Mouse (Mus musculus): ENCODE results near the gene Tctex1d4. TPM values are rescaled to one million over a fixed set of nuclear protein-coding genes. Genes with fewer than 3 reads are reported as not detected.

Tctex1d4 gene
- polyA plus RNA-seq, 1 experiment from 2014 or later, result not detected

GRCm38 (mm10) chr4:117132794-117133143 lies 6.2 kb downstream of the Tctex1d4 start:
- Histone ChIP-seq H3K36me3 (ENCODE audit: control insufficient read depth, insufficient read depth, low read length) (peaks cover 3% of the 10 kb centered on the region; the same call in 1 of the 2 replicates), H3K27ac (ENCODE audit: low read depth, low read length) (no peak overlapping the region), H3K9ac (ENCODE audit: low read depth, low read length) (peak overlapping the region; percentile 74; the same call in 1 of the 2 replicates), H3K9me3 (ENCODE audit: control insufficient read depth, low read length) (no peaks in the 10 kb centered on the region), H3K4me2 (replicated peaks; ENCODE audit: low read depth, low read length) (peak overlapping the region; percentile 92), H3K27me3 (ENCODE audit: control insufficient read depth, insufficient read depth, low read length) (peaks cover 14% of the 10 kb centered on the region), H3K4me1 (ENCODE audit: control insufficient read depth, insufficient read depth, low read length) (peaks cover 9% of the 10 kb centered on the region; the same call in 1 of the 2 replicates), H3K4me3 (ENCODE audit: low read length) (peak overlapping the region; percentile 71)
- 20% methylated on average over 11 of the region's 11 CpGs for WGBS
- ATAC-seq (ENCODE audit: low FRiP score, low TSS enrichment), result no peak

GRCm38 (mm10) chr4:117133366-117133796 lies 6.8 kb downstream of the Tctex1d4 start:
- under 1% methylated on average over 42 of the region's 42 CpGs for WGBS

GRCm38 (mm10) chr4:117133817-117134600 lies 7.4 kb downstream of the Tctex1d4 start, which contains the start of gene Plk3:
Gene Plk3, minus strand, starts transcription at chr4:117133963.
- peaks cover 3% of the 10 kb centered on the region; the same call in 1 of the 2 replicates for H3K36me3 ChIP-seq (ENCODE audit: control insufficient read depth, insufficient read depth, low read length)
- ATAC-seq (ENCODE audit: low FRiP score, low TSS enrichment), result peak; percentile 90
- peak within 1 kb of the TSS; percentile 71 for H3K4me3 ChIP-seq (ENCODE audit: low read length)
- H3K9ac ChIP-seq (ENCODE audit: low read depth, low read length), result peak within 1 kb of the TSS; percentile 74
- H3K4me1 ChIP-seq (ENCODE audit: control insufficient read depth, insufficient read depth, low read length), result peaks cover 9% of the 10 kb centered on the region; the same call in 1 of the 2 replicates
- H3K4me2 ChIP-seq (replicated peaks; ENCODE audit: low read depth, low read length), result peak within 1 kb of the TSS; percentile 92
- H3K9me3 ChIP-seq (ENCODE audit: control insufficient read depth, low read length), result no peaks in the 10 kb centered on the region
- 2% methylated on average over 46 of the region's 48 CpGs for WGBS
- H3K27ac ChIP-seq (ENCODE audit: low read depth, low read length), result no peak within 1 kb of the TSS
- peaks cover 14% of the 10 kb centered on the region for H3K27me3 ChIP-seq (ENCODE audit: control insufficient read depth, insufficient read depth, low read length)

More at GRCm38 (mm10) chr4:117133366-117133796, 6.8 kb downstream of the Tctex1d4 start:
- peaks cover 9% of the 10 kb centered on the region; the same call in 1 of the 2 replicates for H3K4me1 ChIP-seq (ENCODE audit: control insufficient read depth, insufficient read depth, low read length)
- H3K27me3 ChIP-seq (ENCODE audit: control insufficient read depth, insufficient read depth, low read length), result peaks cover 14% of the 10 kb centered on the region
- no peak overlapping the region for H3K27ac ChIP-seq (ENCODE audit: low read depth, low read length)
- peak overlapping the region; percentile 74 for H3K9ac ChIP-seq (ENCODE audit: low read depth, low read length)
- peak overlapping the region; percentile 92 for H3K4me2 ChIP-seq (replicated peaks; ENCODE audit: low read depth, low read length)
- peaks cover 3% of the 10 kb centered on the region; the same call in 1 of the 2 replicates for H3K36me3 ChIP-seq (ENCODE audit: control insufficient read depth, insufficient read depth, low read length)
- ATAC-seq (ENCODE audit: low FRiP score, low TSS enrichment), result peak; percentile 56
- no peaks in the 10 kb centered on the region for H3K9me3 ChIP-seq (ENCODE audit: control insufficient read depth, low read length)
- peak overlapping the region; percentile 71 for H3K4me3 ChIP-seq (ENCODE audit: low read length)

- no peak for ATAC-seq (ENCODE audit: low FRiP score, low TSS enrichment)
- no peak overlapping the region for H3K9ac ChIP-seq (ENCODE audit: low read depth, low read length)
- no peak overlapping the region for H3K27ac ChIP-seq (ENCODE audit: low read depth, low read length)
- peaks cover 14% of the 10 kb centered on the region for H3K27me3 ChIP-seq (ENCODE audit: control insufficient read depth, insufficient read depth, low read length)
- 39% methylated on average over 2 of the region's 2 CpGs for WGBS
- peaks cover 9% of the 10 kb centered on the region; the same call in 1 of the 2 replicates for H3K4me1 ChIP-seq (ENCODE audit: control insufficient read depth, insufficient read depth, low read length)
- H3K4me3 ChIP-seq (ENCODE audit: low read length), result no peak overlapping the region
- no peaks in the 10 kb centered on the region for H3K9me3 ChIP-seq (ENCODE audit: control insufficient read depth, low read length)
- H3K4me2 ChIP-seq (replicated peaks; ENCODE audit: low read depth, low read length), result no peak overlapping the region
- H3K36me3 ChIP-seq (ENCODE audit: control insufficient read depth, insufficient read depth, low read length), result 0 out of 2 replicates have a peak, but pooled peaks cover 3% of the 10 kb centered on the region
These were observed 8.0 kb downstream of the Tctex1d4 start for GRCm38 (mm10) chr4:117134601-117134995.

GRCm38 (mm10) chr4:117136034-117136433 lies 9.4 kb downstream of the Tctex1d4 start:
- Histone ChIP-seq H3K4me1 (ENCODE audit: control insufficient read depth, insufficient read depth, low read length) (peaks cover 9% of the 10 kb centered on the region; the same call in 1 of the 2 replicates), H3K9ac (ENCODE audit: low read depth, low read length) (no peak overlapping the region), H3K4me2 (replicated peaks; ENCODE audit: low read depth, low read length) (no peak overlapping the region), H3K27me3 (ENCODE audit: control insufficient read depth, insufficient read depth, low read length) (peaks cover 14% of the 10 kb centered on the region), H3K9me3 (ENCODE audit: control insufficient read depth, low read length) (no peaks in the 10 kb centered on the region), H3K36me3 (ENCODE audit: control insufficient read depth, insufficient read depth, low read length) (no peaks in the 10 kb centered on the region), H3K4me3 (ENCODE audit: low read length) (no peak overlapping the region), H3K27ac (ENCODE audit: low read depth, low read length) (no peak overlapping the region)
- 31% methylated on average over 8 of the region's 8 CpGs for WGBS
- no peak for ATAC-seq (ENCODE audit: low FRiP score, low TSS enrichment)

GRCm38 (mm10) chr4:117138295-117139216 lies 12.0 kb downstream of the Tctex1d4 start:
- Histone ChIP-seq H3K36me3 (ENCODE audit: control insufficient read depth, insufficient read depth, low read length) (no peaks in the 10 kb centered on the region), H3K4me3 (ENCODE audit: low read length) (no peak overlapping the region), H3K4me1 (ENCODE audit: control insufficient read depth, insufficient read depth, low read length) (peaks cover 7% of the 10 kb centered on the region; the same call in 1 of the 2 replicates), H3K9me3 (ENCODE audit: control insufficient read depth, low read length) (no peaks in the 10 kb centered on the region), H3K4me2 (replicated peaks; ENCODE audit: low read depth, low read length) (no peak overlapping the region), H3K9ac (ENCODE audit: low read depth, low read length) (no peak overlapping the region), H3K27me3 (ENCODE audit: control insufficient read depth, insufficient read depth, low read length) (no peaks in the 10 kb centered on the region), H3K27ac (ENCODE audit: low read depth, low read length) (no peak overlapping the region)
- ATAC-seq (ENCODE audit: low FRiP score, low TSS enrichment), result no peak
- 56% methylated on average over 16 of the region's 17 CpGs for WGBS

GRCm38 (mm10) chr4:117139217-117139612 lies 12.6 kb downstream of the Tctex1d4 start:
- 3% methylated on average over 2 of the region's 2 CpGs for WGBS
- Histone ChIP-seq H3K9ac (ENCODE audit: low read depth, low read length) (no peak overlapping the region), H3K4me1 (ENCODE audit: control insufficient read depth, insufficient read depth, low read length) (peaks cover 5% of the 10 kb centered on the region; the same call in 1 of the 2 replicates), H3K4me3 (ENCODE audit: low read length) (no peak overlapping the region), H3K27me3 (ENCODE audit: control insufficient read depth, insufficient read depth, low read length) (no peaks in the 10 kb centered on the region), H3K27ac (ENCODE audit: low read depth, low read length) (no peak overlapping the region), H3K4me2 (replicated peaks; ENCODE audit: low read depth, low read length) (no peak overlapping the region), H3K36me3 (ENCODE audit: control insufficient read depth, insufficient read depth, low read length) (no peaks in the 10 kb centered on the region), H3K9me3 (ENCODE audit: control insufficient read depth, low read length) (no peaks in the 10 kb centered on the region)
- ATAC-seq (ENCODE audit: low FRiP score, low TSS enrichment), result no peak

- Histone ChIP-seq H3K27ac (ENCODE audit: low read depth, low read length) (no peak overlapping the region), H3K9me3 (ENCODE audit: control insufficient read depth, low read length) (no peaks in the 10 kb centered on the region), H3K36me3 (ENCODE audit: control insufficient read depth, insufficient read depth, low read length) (no peaks in the 10 kb centered on the region), H3K4me3 (ENCODE audit: low read length) (no peak overlapping the region), H3K27me3 (ENCODE audit: control insufficient read depth, insufficient read depth, low read length) (no peaks in the 10 kb centered on the region), H3K9ac (ENCODE audit: low read depth, low read length) (no peak overlapping the region), H3K4me1 (ENCODE audit: control insufficient read depth, insufficient read depth, low read length) (0 out of 2 replicates have a peak, but pooled peaks cover 3% of the 10 kb centered on the region), H3K4me2 (replicated peaks; ENCODE audit: low read depth, low read length) (no peak overlapping the region)
- WGBS, result 42% methylated on average over 4 of the region's 4 CpGs
- ATAC-seq (ENCODE audit: low FRiP score, low TSS enrichment), result no peak
These were observed 14.0 kb downstream of the Tctex1d4 start for GRCm38 (mm10) chr4:117140613-117141012.
